Mouse (Mus musculus): ENCODE results near the gene Hps4. TPM values are rescaled to one million over a fixed set of nuclear protein-coding genes. Genes with fewer than 3 reads are reported as not detected.
A peak's percentile ranks its signal among the peaks of the same experiment; 100 is the strongest.

Gene Hps4
- total RNA-seq, 2 experiments from 2014 or later = 27.8 to 33.6 TPM

GRCm38 (mm10) chr5:112320936-112321335, 21.9 kb upstream of the Hps4 start:
- peak; percentile 86 to 87 for DNase-seq (ENCODE audit: low spot score in 2 of 2)
- intact Hi-C loops (cut with DNase I) = loop anchor here (1.0 to 5.0 kb wide), 3 partner anchors 20 to 93 kb away; partner anchors contain the start of gene Tpst2

GRCm38 (mm10) chr5:112321376-112321775, 21.5 kb upstream of the Hps4 start:
- intact Hi-C loops (cut with DNase I) = loop anchor here (1.0 to 5.0 kb wide), 3 partner anchors 21 to 93 kb away; partner anchors contain the start of gene Tpst2
- no peak for DNase-seq (ENCODE audit: low spot score in 2 of 2)

DNA sequence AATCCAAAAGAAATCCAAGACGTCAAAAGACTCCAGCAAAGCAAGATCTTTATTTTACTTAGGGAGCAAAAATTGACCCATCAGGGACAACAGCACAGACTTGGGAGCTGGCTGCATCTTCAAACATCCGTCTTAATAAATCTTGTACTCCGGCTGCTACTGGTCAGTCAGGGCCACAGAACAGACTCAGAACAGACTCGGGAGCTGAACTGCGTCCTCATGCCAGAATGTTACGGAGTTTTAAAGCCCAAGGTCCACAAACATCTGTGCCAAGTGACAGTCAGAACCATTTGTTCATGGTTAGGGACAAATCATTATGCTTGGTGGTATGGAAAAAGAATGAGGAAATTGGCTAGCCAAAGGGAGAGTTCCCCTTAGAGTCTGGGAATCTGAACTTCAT, 19.6 kb upstream of the Hps4 start:
- DNase-seq (ENCODE audit: low spot score in 2 of 2) = no peak

GRCm38 (mm10) chr5:112324637-112325545, 18.0 kb upstream of the Hps4 start:
- intact Hi-C loops (cut with DNase I) = loop anchor here (5.0 kb wide), 1 partner anchor 48 kb away; the partner anchor contains the start of gene Tpst2
- no peak for DNase-seq (ENCODE audit: low spot score in 2 of 2)

More for the DNA sequence above, 19.6 kb upstream of the Hps4 start:
- intact Hi-C loops (cut with DNase I) = loop anchor here (5.0 kb wide), 1 partner anchor 46 kb away; the partner anchor contains the start of gene Tpst2

DNA sequence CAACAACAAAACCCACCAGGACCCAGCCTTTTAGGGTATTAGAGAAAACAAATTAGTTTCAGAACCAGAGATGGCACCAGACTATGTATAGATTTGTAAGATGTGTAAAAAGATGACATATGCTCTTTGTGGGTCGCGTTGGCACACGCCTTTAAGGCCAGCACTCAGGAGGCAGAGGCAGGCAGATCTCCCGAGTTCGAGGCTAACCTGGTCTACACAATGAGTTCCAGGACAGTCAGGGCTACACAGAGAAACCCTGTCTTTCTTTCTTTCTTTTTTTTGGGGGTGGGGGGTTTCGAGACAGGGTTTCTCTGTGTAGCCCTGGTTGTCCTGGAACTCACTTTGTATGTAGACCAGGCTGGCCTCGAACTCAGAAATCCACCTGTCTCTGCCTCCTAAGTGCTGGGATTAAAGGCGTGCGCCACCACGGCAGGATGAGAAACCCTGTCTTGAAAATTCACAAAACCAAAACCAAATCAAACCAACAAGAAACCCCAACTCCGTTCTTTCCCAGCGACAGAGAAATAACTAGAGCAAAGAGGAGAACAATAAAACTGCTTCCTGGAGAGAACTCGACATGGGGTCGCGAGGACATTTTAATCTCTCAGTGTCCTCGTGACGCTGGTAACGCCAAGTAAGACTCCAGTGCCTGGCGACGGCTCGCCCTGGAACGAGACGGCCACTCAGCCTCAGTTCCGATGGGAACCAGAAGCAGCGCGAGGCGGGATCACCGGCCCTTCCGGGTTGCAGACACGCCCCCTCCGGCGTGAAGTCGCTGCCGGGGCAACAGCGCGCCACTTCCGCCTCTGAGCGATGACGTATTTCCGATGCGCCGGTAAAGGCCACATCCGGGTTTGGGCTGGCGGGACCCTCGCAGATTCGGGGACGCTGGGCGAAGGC, 17.1 kb upstream of the Hps4 start, which contains the start of gene Tfip11:
Gene Tfip11 (plus strand): TSS at position 813 of the 900 bp plus-strand sequence.
- intact Hi-C loops (cut with DNase I) = loop anchor here (1.0 to 2.0 kb wide), 2 partner anchors 16 to 85 kb away; no protein-coding TSS in a partner anchor
- DNase-seq (ENCODE audit: low spot score in 2 of 2) = peak; percentile 97 to 98

GRCm38 (mm10) chr5:112326446-112327009, 16.4 kb upstream of the Hps4 start:
- DNase-seq (ENCODE audit: low spot score in 2 of 2) = no peak
- intact Hi-C loops (cut with DNase I) = loop anchor here (1.0 to 2.0 kb wide), 2 partner anchors 15 to 86 kb away; no protein-coding TSS in a partner anchor

DNA sequence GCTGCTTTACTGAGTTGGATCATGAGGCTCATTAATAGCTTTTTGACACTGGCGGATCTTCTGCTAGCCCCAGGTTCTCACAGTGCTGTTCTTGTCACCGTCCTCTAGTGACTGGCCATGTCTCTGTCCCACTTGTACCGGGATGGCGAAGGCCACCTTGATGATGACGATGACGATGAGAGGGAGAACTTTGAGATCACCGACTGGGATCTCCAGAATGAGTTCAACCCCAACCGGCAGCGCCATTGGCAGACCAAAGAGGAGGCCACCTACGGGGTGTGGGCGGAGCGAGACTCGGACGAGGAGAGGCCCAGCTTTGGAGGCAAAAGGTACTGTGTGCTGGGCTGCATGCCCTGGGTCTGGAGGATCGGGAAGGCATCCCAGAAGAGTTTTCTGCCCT, 15.0 kb upstream of the Hps4 start:
- DNase-seq (ENCODE audit: low spot score in 2 of 2) = no peak
- intact Hi-C loops (cut with DNase I) = loop anchor here (2.0 kb wide), 1 partner anchor 87 kb away; no protein-coding TSS in a partner anchor

- DNase-seq (ENCODE audit: low spot score in 2 of 2) = no peak
- intact Hi-C loops (cut with DNase I) = no loop called here
Measured at GRCm38 (mm10) chr5:112329805-112330564, 12.9 kb upstream of the Hps4 start.

- peak; percentile 44 to 54 for DNase-seq (ENCODE audit: low spot score in 2 of 2)
Measured at GRCm38 (mm10) chr5:112335473-112335872, 7.4 kb upstream of the Hps4 start.

GRCm38 (mm10) chr5:112337004-112337403, 5.9 kb upstream of the Hps4 start:
- no peak for DNase-seq (ENCODE audit: low spot score in 2 of 2)
- intact Hi-C loops (cut with DNase I) = no loop called here

More at GRCm38 (mm10) chr5:112335473-112335872, 7.4 kb upstream of the Hps4 start:
- intact Hi-C loops (cut with DNase I) = no loop called here

GRCm38 (mm10) chr5:112339215-112339614, 3.7 kb upstream of the Hps4 start:
- intact Hi-C loops (cut with DNase I) = no loop called here

DNA sequence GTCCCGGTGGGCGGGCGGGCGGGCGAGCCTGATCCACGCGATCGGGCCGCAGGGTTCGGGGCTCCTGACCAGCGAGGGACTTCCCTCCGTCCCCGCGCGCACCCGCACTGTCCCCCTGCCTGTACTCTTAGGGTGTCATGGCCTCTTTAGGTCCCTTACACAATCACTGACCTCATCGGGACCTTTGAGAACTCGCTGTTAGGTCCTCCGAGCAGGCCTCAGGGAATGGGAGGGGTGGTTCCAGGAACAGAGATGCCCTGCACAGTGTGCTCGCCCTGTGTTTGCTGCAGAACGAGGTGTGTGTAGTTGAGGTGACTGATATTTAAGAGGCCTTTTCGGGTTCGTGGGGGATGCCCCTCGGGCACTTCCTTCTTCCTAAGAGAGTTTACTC, 317 bp downstream of the Hps4 start:
- DNase-seq (ENCODE audit: low spot score in 2 of 2) = no peak
- intact Hi-C loops (cut with DNase I) = loop anchor here (5.0 kb wide), 2 partner anchors 44 to 84 kb away; no protein-coding TSS in a partner anchor

More at GRCm38 (mm10) chr5:112339215-112339614, 3.7 kb upstream of the Hps4 start:
- DNase-seq (ENCODE audit: low spot score in 2 of 2) = no peak

- peak; percentile 67 to 68 for DNase-seq (ENCODE audit: low spot score in 2 of 2)
- intact Hi-C loops (cut with DNase I) = loop anchor here (5.0 kb wide), 2 partner anchors 43 to 83 kb away; no protein-coding TSS in a partner anchor
Measured at GRCm38 (mm10) chr5:112344092-112344960, 1.4 kb downstream of the Hps4 start.

GRCm38 (mm10) chr5:112346211-112346965, 3.5 kb downstream of the Hps4 start:
- no peak for DNase-seq (ENCODE audit: low spot score in 2 of 2)
- intact Hi-C loops (cut with DNase I) = no loop called here

DNA sequence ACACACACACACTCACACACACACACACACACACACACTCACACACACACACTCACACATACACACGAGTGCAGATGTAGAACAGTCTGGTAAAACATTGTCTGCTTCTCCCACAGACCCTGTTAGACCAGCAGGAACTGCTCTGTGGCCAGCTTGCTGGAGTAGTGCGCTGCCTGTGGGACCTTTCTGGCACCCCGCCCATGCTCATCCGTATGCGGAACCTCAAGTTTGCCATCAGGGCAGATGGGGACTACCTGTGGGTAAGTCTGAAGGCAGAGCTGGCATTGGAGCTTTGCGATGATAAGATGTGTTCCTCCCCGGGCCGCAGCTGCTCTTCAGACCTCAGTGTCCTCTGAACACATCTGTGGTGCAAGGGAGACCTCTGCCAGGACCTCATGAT, 6.3 kb downstream of the Hps4 start:
- intact Hi-C loops (cut with DNase I) = no loop called here
- no peak for DNase-seq (ENCODE audit: low spot score in 2 of 2)

DNA sequence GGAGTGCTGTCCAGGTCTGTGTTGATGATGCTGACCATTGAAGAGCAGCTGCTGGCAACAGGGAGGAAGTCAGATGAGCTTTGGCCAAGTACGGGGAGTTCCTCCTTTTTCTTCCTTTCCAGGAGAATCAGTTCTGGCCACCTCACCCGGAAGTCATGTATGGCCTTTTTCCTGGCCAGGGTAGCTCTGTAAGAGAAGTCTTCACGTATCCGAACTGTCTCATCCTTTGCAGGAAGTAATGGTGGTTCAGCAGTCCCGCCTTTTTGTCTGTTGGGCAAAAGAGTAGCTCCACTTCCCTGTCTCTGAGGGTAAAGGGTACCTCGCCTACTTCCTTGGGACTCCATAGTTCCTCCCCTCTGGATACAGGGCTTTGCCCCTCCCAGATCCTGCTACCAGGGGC, 12.6 kb downstream of the Hps4 start:
- intact Hi-C loops (cut with DNase I) = no loop called here
- DNase-seq (ENCODE audit: low spot score in 2 of 2) = no peak

GRCm38 (mm10) chr5:112355910-112356309, 13.0 kb downstream of the Hps4 start, which contains the start of gene Gm6583:
Gm6583 (minus strand) TSS chr5:112356033.
- DNase-seq (ENCODE audit: low spot score in 2 of 2) = no peak
- intact Hi-C loops (cut with DNase I) = no loop called here

Data from left cerebral cortex, postnatal 36 days (tissue).